ENCODE assay signal across 7 mouse cellular contexts in the genomic region with DNA sequence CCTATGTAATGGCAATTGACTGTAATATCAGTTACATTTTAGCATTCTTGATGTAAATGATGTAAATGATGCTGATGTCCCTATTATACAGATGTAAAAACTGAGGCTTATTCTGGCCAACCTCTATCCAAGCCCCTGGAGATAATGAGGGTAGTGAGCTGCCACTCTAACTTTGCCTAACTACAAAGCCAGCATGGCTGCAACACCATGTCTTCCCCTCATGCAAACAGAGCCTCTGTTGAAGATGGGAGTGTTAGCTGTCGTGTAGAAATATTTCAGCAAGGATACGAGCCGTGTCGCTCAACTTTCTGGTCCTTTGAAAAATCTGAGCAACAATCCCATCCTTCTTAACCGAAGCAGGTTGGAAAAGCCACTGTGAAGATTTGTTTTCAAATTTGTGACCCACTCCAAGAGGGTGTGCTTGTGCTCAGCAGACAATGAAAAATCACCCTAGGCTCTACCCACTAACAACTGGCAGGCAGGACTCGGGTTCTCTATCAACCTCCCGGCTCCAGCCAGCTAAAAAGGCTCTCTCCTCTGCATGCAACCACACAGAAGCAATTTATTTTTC.
"Had no signal": no experiment of that assay in that cellular context is flagged by ENCODE, and none has a peak within 500 bp of the region (broad histone marks: within the 10 kb centered on the region; RNA-seq: fewer than 3 reads in every experiment).

No protein-coding gene starts in this region.

- H3K4me1 ChIP-seq: midbrain, embryonic 10.5 days; midbrain, embryonic 12.5 days; midbrain, embryonic 15.5 days; neural tube, embryonic 13.5 days; neural tube, embryonic 15.5 days had no signal

- H3K27ac ChIP-seq: midbrain, embryonic 10.5 days; midbrain, embryonic 12.5 days; midbrain, embryonic 15.5 days; neural tube, embryonic 13.5 days; neural tube, embryonic 15.5 days had no signal

- H3K4me2 ChIP-seq: lung, embryonic 14.5 days; midbrain, embryonic 12.5 days; midbrain, embryonic 15.5 days; neural tube, embryonic 13.5 days; neural tube, embryonic 15.5 days had no signal

- H3K9ac ChIP-seq: lung, embryonic 14.5 days; midbrain, embryonic 12.5 days; midbrain, embryonic 15.5 days; neural tube, embryonic 13.5 days; neural tube, embryonic 15.5 days had no signal

- H3K36me3 ChIP-seq: midbrain, embryonic 10.5 days; midbrain, embryonic 12.5 days; midbrain, embryonic 15.5 days; neural tube, embryonic 13.5 days; neural tube, embryonic 15.5 days had no signal

- H3K4me3 ChIP-seq: midbrain, embryonic 10.5 days; midbrain, embryonic 12.5 days; midbrain, embryonic 15.5 days; myocyte; neural tube, embryonic 13.5 days; neural tube, embryonic 15.5 days had no signal

- H3K9me3 ChIP-seq: midbrain, embryonic 10.5 days; midbrain, embryonic 12.5 days; midbrain, embryonic 15.5 days; neural tube, embryonic 13.5 days; neural tube, embryonic 15.5 days had no signal

- ATAC-seq: midbrain, embryonic 15.5 days had no signal
